Mouse (Mus musculus): ENCODE data around the gene Pvalb. TPM values are rescaled to one million over a fixed set of nuclear protein-coding genes. Genes with fewer than 3 reads are reported as not detected.

Pvalb gene
- total and polyA plus RNA-seq, 3 experiments, result not detected

DNA sequence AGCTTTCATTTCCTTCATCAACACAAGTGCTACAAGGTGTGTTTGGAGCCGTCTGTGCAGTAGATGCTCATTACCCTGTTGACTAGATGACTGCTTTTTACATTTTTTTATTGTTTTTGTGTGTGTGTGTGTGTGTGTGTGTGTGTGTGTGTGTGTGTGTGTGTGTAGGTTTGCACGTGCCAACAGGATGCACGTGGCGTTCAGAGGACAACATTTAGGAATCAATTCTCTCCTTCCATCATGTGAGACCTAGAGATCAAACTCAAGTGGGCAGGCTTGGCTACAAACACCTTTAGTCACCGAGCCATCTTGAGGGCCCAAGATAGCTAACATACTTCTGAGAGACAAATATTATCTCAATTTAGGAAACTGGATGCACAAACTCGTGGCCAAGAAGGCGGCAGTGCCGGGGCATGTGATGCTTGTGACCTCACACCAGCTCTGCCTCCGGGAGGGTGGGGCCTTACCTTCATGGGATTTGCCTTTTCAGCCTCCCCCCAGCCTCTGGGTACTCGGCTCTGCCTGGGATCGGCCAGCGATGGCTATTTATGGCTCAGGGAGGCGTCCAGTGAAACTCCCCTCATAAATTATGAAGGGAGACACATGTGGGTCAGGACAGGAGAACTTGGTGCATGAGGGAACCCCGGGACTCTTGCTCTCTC, 33.9 kb upstream of the Pvalb start:
- H3K9me3 ChIP-seq (replicated peaks; ENCODE audit: insufficient read depth, low read length), result no peaks in the 10 kb centered on the region
- H3K4me1 ChIP-seq (ENCODE audit: control insufficient read depth in 1 of 2, insufficient read depth in 2 of 2, low read length in 2 of 2), result peaks cover 0 to 3% of the 10 kb centered on the region in 2 experiments; a peak in 1 of 4 replicates
- no peak overlapping the region for H3K4me3 ChIP-seq (ENCODE audit: control insufficient read depth in 1 of 2, insufficient read depth in 1 of 2, low read depth in 2 of 2, low read length in 2 of 2)
- H3K36me3 ChIP-seq (ENCODE audit: control insufficient read depth in 1 of 2, insufficient read depth in 2 of 2, low read length in 2 of 2), result no peaks in the 10 kb centered on the region
- H3K79me2 ChIP-seq (ENCODE audit: control insufficient read depth, insufficient read depth, low read length, poor library complexity), result no peaks in the 10 kb centered on the region
- H3K9ac ChIP-seq (ENCODE audit: control insufficient read depth, low read depth, low read length, poor library complexity, severe bottlenecking), result no peak overlapping the region
- TF ChIP-seq ZKSCAN1 (IDR thresholded peaks at IDR 0.05; ENCODE audit: low read depth, low read length) (no peak), MEF2A (IDR thresholded peaks at IDR 0.05; ENCODE audit: extremely low read depth, insufficient replicate concordance, low read depth, low read length, poor library complexity, severe bottlenecking) (no peak), MAX (IDR thresholded peaks at IDR 0.05; ENCODE audit: low read length) (no peak), CHD2 (IDR thresholded peaks at IDR 0.05; ENCODE audit: low read length) (no peak), HCFC1 (IDR thresholded peaks at IDR 0.05; ENCODE audit: low read depth, low read length) (no peak), GATA1 (IDR thresholded peaks at IDR 0.05; ENCODE audit: low read depth, low read length) (no peak), RCOR1 (IDR thresholded peaks at IDR 0.05; ENCODE audit: low read depth, low read length) (no peak), EP300 (IDR thresholded peaks at IDR 0.05; ENCODE audit: low read depth in 1 of 2, low read length in 2 of 2) (no peak), MXI1 (IDR thresholded peaks at IDR 0.05; ENCODE audit: low read depth, low read length) (no peak)
- H3K27ac ChIP-seq (ENCODE audit: control insufficient read depth, low read depth, low read length), result no peak overlapping the region
- H3K27me3 ChIP-seq (ENCODE audit: control insufficient read depth in 1 of 2, insufficient read depth in 2 of 2, low read length in 2 of 2), result peaks cover 3 to 6% of the 10 kb centered on the region in 2 experiments
- DNase-seq (ENCODE audit: low read depth, low spot score), result no peak

- Histone ChIP-seq H3K79me2 (ENCODE audit: control insufficient read depth, insufficient read depth, low read length, poor library complexity) (no peaks in the 10 kb centered on the region), H3K9ac (ENCODE audit: control insufficient read depth, low read depth, low read length, poor library complexity, severe bottlenecking) (no peak overlapping the region), H3K4me1 (ENCODE audit: control insufficient read depth in 1 of 2, insufficient read depth in 2 of 2, low read length in 2 of 2) (no peaks in the 10 kb centered on the region; a peak in 1 of 4 replicates), H3K4me3 (ENCODE audit: control insufficient read depth in 1 of 2, insufficient read depth in 1 of 2, low read depth in 2 of 2, low read length in 2 of 2) (no peak overlapping the region), H3K36me3 (ENCODE audit: control insufficient read depth in 1 of 2, insufficient read depth in 2 of 2, low read length in 2 of 2) (no peaks in the 10 kb centered on the region), H3K27ac (ENCODE audit: control insufficient read depth, low read depth, low read length) (no peak overlapping the region), H3K27me3 (ENCODE audit: control insufficient read depth in 1 of 2, insufficient read depth in 2 of 2, low read length in 2 of 2) (peaks cover 3 to 6% of the 10 kb centered on the region in 2 experiments), H3K9me3 (replicated peaks; ENCODE audit: insufficient read depth, low read length) (no peaks in the 10 kb centered on the region)
- TF ChIP-seq ELF1 (IDR thresholded peaks at IDR 0.05; ENCODE audit: low read depth, low read length), result no peak
- TF ChIP-seq RAD21 (IDR thresholded peaks at IDR 0.05; ENCODE audit: low read depth, low read length), result peak; percentile 69
- no peak for TF ChIP-seq JUND (IDR thresholded peaks at IDR 0.05; ENCODE audit: low read depth, low read length)
- TF ChIP-seq POLR2A (IDR thresholded peaks at IDR 0.05; ENCODE audit: control insufficient read depth in 1 of 2, insufficient read depth in 1 of 2, low read depth in 1 of 2, low read length in 2 of 2, poor library complexity in 1 of 2), result no peak
- TF ChIP-seq NELFE (IDR thresholded peaks at IDR 0.05; ENCODE audit: low read depth, low read length), result no peak
- no peak for TF ChIP-seq MAFK (IDR thresholded peaks at IDR 0.05; ENCODE audit: borderline replicate concordance, low read depth, low read length)
- TF ChIP-seq ZKSCAN1 (IDR thresholded peaks at IDR 0.05; ENCODE audit: low read depth, low read length), result no peak
- peak in 2 of 3 experiments; percentile 92 to 94; a peak in 5 of 6 replicates for TF ChIP-seq CTCF (IDR thresholded peaks at IDR 0.05 in 2 of 3, conservative IDR thresholded peaks at IDR 0.05 in 1 of 3; ENCODE audit: control insufficient read depth in 1 of 3, insufficient read depth in 1 of 3, low read depth in 2 of 3, low read length in 3 of 3, poor library complexity in 1 of 3, severe bottlenecking in 1 of 3)
- TF ChIP-seq ZC3H11A (IDR thresholded peaks at IDR 0.05; ENCODE audit: low read depth, low read length), result peak; percentile 64
- TF ChIP-seq SMC3 (IDR thresholded peaks at IDR 0.05; ENCODE audit: low read depth, low read length), result peak; percentile 95
- TF ChIP-seq MAZ (IDR thresholded peaks at IDR 0.05; ENCODE audit: low read depth, low read length), result 0 out of 2 replicates have a peak, but pooled peaks have one; percentile 37
- peak; percentile 87 for DNase-seq (ENCODE audit: low read depth, low spot score)
Measured at GRCm38 (mm10) chr15:78239453-78239852, 33.3 kb upstream of the Pvalb start.

Measured in MEL (cell line).